Mouse (Mus musculus) G1E (cell line): ENCODE results near the gene Shroom1.

Experiments
- CTCF ChIP-seq: IDR thresholded peaks from 2 replicates; pipeline ENCODE4 v1.5.1; 2012; ENCODE audit warnings: low read depth, low read length, inconsistent platforms, mixed read lengths
- GATA1 ChIP-seq: IDR thresholded peaks from 2 replicates; pipeline ENCODE4 v1.6.1; 2012; ENCODE audit warnings: borderline replicate concordance, low read length, inconsistent platforms, mixed read lengths
- GATA2 ChIP-seq: IDR thresholded peaks from 2 replicates; pipeline ENCODE4 v1.6.1; 2012; ENCODE audit warnings: low read depth, low read length, inconsistent platforms, borderline replicate concordance
- POLR2AphosphoS5 ChIP-seq: IDR thresholded peaks from 2 replicates; pipeline ENCODE4 v1.6.1; 2012; ENCODE audit warnings: low read depth, low read length, inconsistent platforms; ENCODE audit not compliant: insufficient replicate concordance
- TAL1 ChIP-seq: conservative IDR thresholded peaks from 2 replicates; pipeline ENCODE4 v1.6.1; 2012; ENCODE audit warnings: low read depth, low read length, inconsistent platforms, mixed read lengths

- TF ChIP-seq CTCF, result no peak
- no peak for TF ChIP-seq POLR2AphosphoS5
- no peak for TF ChIP-seq GATA1
- TF ChIP-seq TAL1, result no peak
- TF ChIP-seq GATA2, result no peak
Measured at GRCm38 (mm10) chr11:53475620-53476019, 18.6 kb downstream of the Shroom1 start.
